Mouse (Mus musculus) testis, adult 2 months (tissue): ENCODE measurements around the gene Olfr435. TPM values are rescaled to one million over a fixed set of nuclear protein-coding genes. Genes with fewer than 3 reads are reported as not detected.

Experiments
- H3K27ac ChIP-seq: fragments of 200-500 bp; 2 replicates; pipeline ENCODE4 v1.5.1; 2012; ENCODE audit warnings: low read depth, low read length; ENCODE audit not compliant: control insufficient read depth, insufficient read depth
- H3K27me3 ChIP-seq: fragments of 200-500 bp; 2 replicates; pipeline ENCODE4 v1.6.1; 2012; ENCODE audit warnings: mild to moderate bottlenecking, low read length, moderate library complexity; ENCODE audit not compliant: control insufficient read depth, insufficient read depth
- H3K36me3 ChIP-seq: fragments of 200-500 bp; 2 replicates; pipeline ENCODE4 v1.6.1; 2012; ENCODE audit warnings: mild to moderate bottlenecking, low read length; ENCODE audit not compliant: control insufficient read depth, insufficient read depth
- H3K4me1 ChIP-seq: fragments of 200-500 bp; 2 replicates; pipeline ENCODE4 v1.6.1; 2012; ENCODE audit warnings: low read length; ENCODE audit not compliant: control insufficient read depth, insufficient read depth
- H3K4me3 ChIP-seq: fragments of 200-500 bp; 2 replicates; pipeline ENCODE4 v1.5.1; 2012; ENCODE audit warnings: low read depth, mild to moderate bottlenecking, low read length, moderate library complexity, mixed read lengths; ENCODE audit not compliant: control insufficient read depth
- CTCF ChIP-seq: fragments of 200-500 bp; IDR thresholded peaks from 2 replicates; pipeline ENCODE4 v1.5.1; 2012; ENCODE audit warnings: low read depth, mild to moderate bottlenecking, inconsistent platforms, low read length, moderate library complexity; ENCODE audit not compliant: control insufficient read depth, insufficient read depth, insufficient replicate concordance
- POLR2A ChIP-seq: fragments of 200-500 bp; IDR thresholded peaks from 2 replicates; pipeline ENCODE4 v1.6.1; 2012; ENCODE audit warnings: low read depth, mild to moderate bottlenecking, inconsistent platforms, low read length, moderate library complexity; ENCODE audit not compliant: control insufficient read depth
- polyA plus RNA-seq: library from polyadenylated mRNA; depleted of rRNA; stranded (reverse); fragments of >200 nt; gene quantifications from 2 replicates; pipeline ENCODE4 v1.2.3, GENCODE M21; 2012; rRNA removed

Gene Olfr435
- polyA plus RNA-seq, 1 experiment: not detected

DNA sequence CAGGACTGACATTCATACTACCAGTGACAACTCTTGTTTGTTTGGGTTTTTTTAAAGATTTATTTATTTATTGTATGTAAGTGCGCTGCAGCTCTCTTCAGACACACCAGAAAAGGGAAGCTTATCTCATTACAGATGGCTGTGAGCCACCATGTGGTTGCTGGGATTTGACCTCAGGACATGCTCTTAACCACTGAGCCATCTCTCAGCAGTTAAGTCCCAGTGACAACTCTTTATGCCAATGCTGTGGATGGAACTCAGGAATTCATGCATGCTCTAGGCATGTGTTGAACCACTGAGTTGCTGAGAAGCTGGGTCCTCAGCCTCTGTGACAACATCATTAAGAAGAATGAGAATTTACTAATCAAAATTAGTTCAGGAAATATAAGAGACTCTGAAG lies 56.0 kb downstream of the Olfr435 start:
- no peak overlapping the region for H3K27ac ChIP-seq
- no peaks in the 10 kb centered on the region for H3K4me1 ChIP-seq
- no peak overlapping the region for H3K4me3 ChIP-seq
- H3K36me3 ChIP-seq: no peaks in the 10 kb centered on the region
- TF ChIP-seq POLR2A: no peak
- TF ChIP-seq CTCF: no peak
- H3K27me3 ChIP-seq: no peaks in the 10 kb centered on the region

Other genes with a start within 250 kb of the Olfr435 start
- not detected in 2 replicates for gene Olfr444, start 248.1 kb upstream of the Olfr435 start, polyA plus RNA-seq
- not detected in 2 replicates for gene Olfr441, start 90.8 kb upstream of the Olfr435 start, polyA plus RNA-seq
- gene Olfr237-ps1, start 50.6 kb upstream of the Olfr435 start, polyA plus RNA-seq: 0.17 and 0.21 TPM in 2 replicates
- gene Olfr437, start 33.9 kb upstream of the Olfr435 start, polyA plus RNA-seq: 0.20 TPM in 1 of 2 replicates, not detected in the other
- 0.02 and 0.05 TPM in 2 replicates for gene Olfr13, start 25.0 kb upstream of the Olfr435 start, polyA plus RNA-seq
- gene Olfr434, start 15.9 kb downstream of the Olfr435 start, polyA plus RNA-seq: not detected in 2 replicates
- not detected in 2 replicates for gene Olfr47, start 34.4 kb downstream of the Olfr435 start, polyA plus RNA-seq
- 1.5 and 2.2 TPM in 2 replicates for gene Arhgef5, start 68.4 kb downstream of the Olfr435 start, polyA plus RNA-seq
- 0.16 and 0.17 TPM in 2 replicates for gene Nobox, start 112.4 kb downstream of the Olfr435 start, polyA plus RNA-seq